In the genomic region with DNA sequence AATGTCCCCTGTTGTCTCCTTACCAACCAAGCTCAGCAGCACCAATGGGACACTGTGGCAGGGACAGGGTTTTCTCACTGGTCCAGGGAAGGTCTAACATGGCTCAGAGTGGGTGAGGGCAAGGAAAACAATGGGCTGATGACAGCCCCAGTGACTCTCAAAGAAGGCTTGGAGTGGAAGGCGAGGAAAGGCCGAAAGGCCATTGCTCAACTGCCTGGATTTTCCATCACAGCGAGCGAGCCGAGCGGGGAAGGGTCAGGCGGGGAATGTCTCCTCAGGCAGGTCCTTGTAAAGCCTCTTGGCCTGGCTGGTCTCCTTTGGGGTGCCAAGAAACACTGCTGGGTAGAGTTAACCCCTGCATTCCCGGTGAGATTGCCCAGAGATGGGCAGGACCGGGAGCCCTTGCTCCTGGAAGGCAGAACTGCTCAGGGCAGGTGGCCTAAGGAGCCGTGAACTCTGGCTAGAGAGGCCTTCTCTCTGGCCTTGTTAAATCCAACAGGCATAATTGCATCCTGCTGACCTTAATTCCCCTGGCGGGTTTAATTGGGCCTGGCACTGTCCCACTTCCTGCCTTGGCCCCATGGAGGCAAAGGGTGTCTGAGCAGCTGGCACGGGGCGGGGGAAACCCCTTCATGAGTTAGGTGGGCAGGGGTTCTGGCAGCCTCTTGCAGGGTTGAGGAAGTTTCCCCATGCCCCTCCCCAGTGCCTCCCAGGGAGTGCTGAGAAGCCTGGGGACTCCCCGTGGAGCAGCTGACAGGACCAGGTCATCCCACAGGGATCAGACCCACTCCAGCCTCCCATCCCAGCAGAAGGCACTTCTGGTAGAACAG, we compare ENCODE assay signal across 16 mouse cellular contexts. TPM values are rescaled to one million over a fixed set of nuclear protein-coding genes. Genes with fewer than 3 reads are reported as not detected.
DNase-seq lines count a peak whose midpoint lies in the region; ATAC-seq and TF ChIP-seq lines count a peak whose summit lies in the region.
"Had no signal": no experiment of that assay in that cellular context is flagged by ENCODE, and none has a peak within 500 bp of the region (broad histone marks: within the 10 kb centered on the region; RNA-seq: fewer than 3 reads in every experiment).

No protein-coding gene starts in this region.

- no peak overlapping the region for H3K4me2 ChIP-seq in lung, embryonic 14.5 days
- H3K4me2 ChIP-seq: hindbrain, embryonic 15.5 days; midbrain, embryonic 11.5 days had no signal

- no peak overlapping the region for H3K27ac ChIP-seq in lung, embryonic 14.5 days (ENCODE audit: low read depth)
- H3K27ac ChIP-seq: hindbrain, embryonic 15.5 days; kidney, postnatal 0 days had no signal

- no peak for ATAC-seq in lung, embryonic 14.5 days (ENCODE audit: insufficient read depth)

- TF ChIP-seq POLR2A in brain, embryonic 14.5 days (IDR thresholded peaks at IDR 0.05; ENCODE audit: borderline replicate concordance, extremely low read depth, insufficient read depth, insufficient read length, poor library complexity, severe bottlenecking), result no peak

- no peak for TF ChIP-seq CTCF in lung, embryonic 14.5 days (IDR thresholded peaks at IDR 0.05; ENCODE audit: low read depth)
- TF ChIP-seq CTCF in brain, embryonic 14.5 days (IDR thresholded peaks at IDR 0.05; ENCODE audit: borderline replicate concordance, extremely low read depth, insufficient read depth, insufficient read length), result no peak

- H3K9ac ChIP-seq in lung, embryonic 14.5 days, result no peak overlapping the region
- H3K9ac ChIP-seq: hindbrain, embryonic 15.5 days had no signal

- DNase-seq in cerebellum, postnatal 25 days, result peak; percentile 23 to 39
- DNase-seq in cerebellum, postnatal 4 days (ENCODE audit: low spot score in 2 of 2), result no peak
- peak; percentile 20 for DNase-seq in lung, embryonic 14.5 days
- no peak for DNase-seq in lung, postnatal 25 days (ENCODE audit: low spot score)
- peak; percentile 40 for DNase-seq in brain, embryonic 14.5 days (ENCODE audit: low read depth)
- DNase-seq in retina, embryonic 14.5 days (ENCODE audit: low spot score), result peak; percentile 69
- DNase-seq in testis, postnatal 14 days (ENCODE audit: low spot score), result no peak
- DNase-seq in lung, postnatal 10 days, result no peak
- DNase-seq: B cell, adult 2 months; cerebellum, postnatal 36 days; heart, adult 11 months had no signal

- H3K4me3 ChIP-seq in lung, embryonic 14.5 days (ENCODE audit: low read depth, low read length), result no peak overlapping the region
- H3K4me3 ChIP-seq: hindbrain, embryonic 15.5 days had no signal

- WGBS in lung, embryonic 14.5 days, result 48% methylated on average over 14 of the region's 14 CpGs

- H3K4me1 ChIP-seq in lung, embryonic 14.5 days (ENCODE audit: insufficient read depth), result 0 out of 2 replicates have a peak, but pooled peaks cover 6% of the 10 kb centered on the region

- H3K9me3 ChIP-seq in lung, embryonic 14.5 days (ENCODE audit: low read depth, low read length), result no peaks in the 10 kb centered on the region
- H3K9me3 ChIP-seq: hindbrain, embryonic 15.5 days had no signal

- H3K27me3 ChIP-seq in lung, embryonic 14.5 days (ENCODE audit: insufficient read depth, low read length), result peaks cover 23% of the 10 kb centered on the region

- H3K36me3 ChIP-seq in lung, embryonic 14.5 days (ENCODE audit: insufficient read depth), result no peaks in the 10 kb centered on the region
- H3K36me3 ChIP-seq: hindbrain, embryonic 15.5 days had no signal

RNA-seq across cellular contexts. Expression of gene Mylk2, which starts 3.8 kb away (rescaled TPM):
- not detected in 2 replicates for polyA plus RNA-seq in lung, embryonic 14.5 days (2014; fragmentation: Nextera tagmentation; extraction: Ambion mirVana)
- not detected in 2 replicates for polyA plus RNA-seq in brain, embryonic 14.5 days (2012; rRNA removed)
- polyA plus RNA-seq: midbrain, embryonic 11.5 days; testis, adult 2 months had no signal

RNA-seq across cellular contexts. Expression of gene Foxs1, which starts 25.7 kb away (rescaled TPM):
- polyA plus RNA-seq in lung, embryonic 14.5 days (2014; fragmentation: Nextera tagmentation; extraction: Ambion mirVana), result 3.9 and 4.8 TPM in 2 replicates
- 4.6 and 5.4 TPM in 2 replicates for polyA plus RNA-seq in brain, embryonic 14.5 days (2012; rRNA removed)

RNA-seq across cellular contexts. Expression of gene Dusp15, which starts 44.2 kb away (rescaled TPM):
- 0.14 TPM in 1 of 2 replicates, not detected in the other for polyA plus RNA-seq in lung, embryonic 14.5 days (2014; fragmentation: Nextera tagmentation; extraction: Ambion mirVana)
- 20.6 and 23.9 TPM in 2 replicates for polyA plus RNA-seq in brain, embryonic 14.5 days (2012; rRNA removed)
- polyA plus RNA-seq: liver, embryonic 16.5 days had no signal

RNA-seq across cellular contexts. Expression of gene Ttll9, which starts 55.0 kb away (rescaled TPM):
- polyA plus RNA-seq in lung, embryonic 14.5 days (2014; fragmentation: Nextera tagmentation; extraction: Ambion mirVana), result 0.20 and 0.59 TPM in 2 replicates
- 4.5 and 5.8 TPM in 2 replicates for polyA plus RNA-seq in brain, embryonic 14.5 days (2012; rRNA removed)

RNA-seq across cellular contexts. Expression of gene Tpx2, which starts 59.6 kb away (rescaled TPM):
- polyA plus RNA-seq in lung, embryonic 14.5 days (2014; fragmentation: Nextera tagmentation; extraction: Ambion mirVana), result 126 and 128 TPM in 2 replicates
- polyA plus RNA-seq in brain, embryonic 14.5 days (2012; rRNA removed), result 20.8 and 28.8 TPM in 2 replicates

Comparison
In these comparisons a context has a peak if more than half of its experiments do, and no peak if none do; other contexts are left out.
1. DNase-seq: peak in cerebellum, postnatal 25 days (2 of 2), lung, embryonic 14.5 days (single experiment), brain, embryonic 14.5 days (single experiment) and retina, embryonic 14.5 days (single experiment); none in cerebellum, postnatal 4 days (0 of 2), lung, postnatal 25 days (single experiment), testis, postnatal 14 days (single experiment) and lung, postnatal 10 days (single experiment).
2. RNA of gene Dusp15, which starts 44.2 kb away (polyA plus RNA-seq): 20.6 to 23.9 TPM in brain, embryonic 14.5 days; 0.14 TPM in lung, embryonic 14.5 days; every median in the first group is over 10 times any median in the second.